ENCODE assay signal across 8 mouse cellular contexts in the genomic region with DNA sequence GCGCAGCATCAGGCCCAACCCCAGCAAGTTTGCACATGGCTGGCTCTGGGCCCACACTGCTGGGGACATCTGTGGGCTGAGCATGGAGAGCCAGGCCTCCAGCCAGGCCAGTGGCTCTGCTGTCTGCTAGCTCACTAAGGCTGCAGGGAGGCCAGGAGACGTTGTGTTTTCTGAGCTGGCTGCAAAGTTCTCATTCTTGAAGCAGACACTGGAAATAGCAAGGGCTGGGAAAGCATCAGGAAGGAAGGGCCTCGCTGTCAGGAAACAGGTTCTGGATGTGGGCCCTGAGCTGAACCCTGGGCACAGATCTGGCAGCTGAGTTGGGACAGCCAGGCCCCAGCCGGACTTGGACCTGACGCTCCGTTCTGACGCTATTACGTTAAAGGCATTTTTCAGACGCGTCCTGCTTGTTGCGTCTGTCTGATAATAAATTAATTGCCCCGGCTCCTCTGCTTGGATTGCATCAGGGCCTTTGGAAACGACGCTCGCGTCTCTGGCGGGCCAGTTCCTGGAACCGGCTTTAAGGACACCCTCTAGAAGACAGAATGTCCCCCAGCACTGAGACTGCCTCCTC. TPM values are rescaled to one million over a fixed set of nuclear protein-coding genes. Genes with fewer than 3 reads are reported as not detected.
DNase-seq lines count a peak whose midpoint lies in the region; ATAC-seq and TF ChIP-seq lines count a peak whose summit lies in the region.

No protein-coding gene starts in this region.

- no peak for TF ChIP-seq CTCF in testis, adult 2 months (IDR thresholded peaks at IDR 0.05; ENCODE audit: control insufficient read depth, insufficient read depth, insufficient replicate concordance, low read depth, low read length)

- DNase-seq in cerebellum, postnatal 10 days: peak; percentile 66 to 78
- no peak for DNase-seq in cerebellum, postnatal 36 days
- peak; percentile 60 for DNase-seq in adrenal gland, postnatal 25 days
- peak; percentile 76 to 85 for DNase-seq in kidney, postnatal 4 days
- DNase-seq in layer of hippocampus, postnatal 14 days (ENCODE audit: low spot score in 2 of 2): no peak
- DNase-seq in left cerebral cortex, adult 8-10 months (ENCODE audit: low spot score in 2 of 2): no peak

- no peak overlapping the region for H3K4me3 ChIP-seq in heart, embryonic 14.5 days (ENCODE audit: control insufficient read depth in 1 of 2, insufficient read depth in 1 of 2, low read depth in 1 of 2, low read length in 2 of 2)
- H3K4me3 ChIP-seq in testis, adult 2 months (ENCODE audit: control insufficient read depth, low read depth, low read length): no peak overlapping the region

- H3K27me3 ChIP-seq in heart, embryonic 14.5 days (ENCODE audit: control insufficient read depth, insufficient read depth, low read length): no peaks in the 10 kb centered on the region
- no peaks in the 10 kb centered on the region for H3K27me3 ChIP-seq in testis, adult 2 months (ENCODE audit: control insufficient read depth, insufficient read depth, low read length)

- H3K4me1 ChIP-seq in heart, embryonic 14.5 days (ENCODE audit: control insufficient read depth in 2 of 2, insufficient read depth in 2 of 2, low read length in 2 of 2): peaks cover 40 to 54% of the 10 kb centered on the region in 2 experiments
- no peaks in the 10 kb centered on the region for H3K4me1 ChIP-seq in testis, adult 2 months (ENCODE audit: control insufficient read depth, insufficient read depth, low read length)

- H3K9me3 ChIP-seq in heart, embryonic 14.5 days (ENCODE audit: control insufficient read depth, low read length): no peaks in the 10 kb centered on the region

- peak overlapping the region; percentile 19 to 64; a peak in 3 of 4 replicates for H3K27ac ChIP-seq in heart, embryonic 14.5 days (replicated peaks in 1 of 2; ENCODE audit: control insufficient read depth in 1 of 2, insufficient read depth in 1 of 2, low read depth in 2 of 2, low read length in 2 of 2)
- 0 out of 2 replicates have a peak overlapping the region, but pooled peaks have one; percentile 33 for H3K27ac ChIP-seq in testis, adult 2 months (ENCODE audit: control insufficient read depth, insufficient read depth, low read depth, low read length)

- H3K9ac ChIP-seq in heart, embryonic 14.5 days (ENCODE audit: low read length): no peak overlapping the region

- WGBS in heart, embryonic 14.5 days: 47% methylated on average over 18 of the region's 18 CpGs

- ATAC-seq in heart, embryonic 14.5 days (ENCODE audit: insufficient number of reproducible peaks, insufficient read depth, low FRiP score, low read depth): peak; percentile 55; the same call in 1 of the 2 replicates

- H3K4me2 ChIP-seq in heart, embryonic 14.5 days (ENCODE audit: low read length): no peak overlapping the region

- 0 out of 2 replicates have a peak, but pooled peaks cover 14% of the 10 kb centered on the region for H3K36me3 ChIP-seq in heart, embryonic 14.5 days (ENCODE audit: control insufficient read depth, insufficient read depth, low read length)
- H3K36me3 ChIP-seq in testis, adult 2 months (ENCODE audit: control insufficient read depth, insufficient read depth, low read length): no peaks in the 10 kb centered on the region

- no peak for TF ChIP-seq POLR2A in testis, adult 2 months (IDR thresholded peaks at IDR 0.05; ENCODE audit: control insufficient read depth, low read depth, low read length)

RNA-seq across cellular contexts. Expression of a gene that starts 9.0 kb away (rescaled TPM):
- 17.4 and 17.9 TPM in 2 replicates for total RNA-seq in adrenal gland, postnatal 25 days (2021)
- polyA plus RNA-seq in heart, embryonic 14.5 days (2014; fragmentation: Nextera tagmentation; extraction: Ambion mirVana): 12.6 and 15.0 TPM in 2 replicates
- 2.5 and 3.1 TPM in 2 replicates for polyA plus RNA-seq in testis, adult 2 months (2012; rRNA removed)
- 10 to 100 TPM; 12.7 to 14.7 TPM for total RNA-seq in layer of hippocampus, postnatal 14 days (2021)
- total RNA-seq in left cerebral cortex, adult 8-10 months (2022): 10 to 100 TPM; 12.6 to 18.4 (median 15.6) TPM

RNA-seq across cellular contexts. Expression of a gene that starts 16.2 kb away (rescaled TPM):
- not detected in 2 replicates for total RNA-seq in adrenal gland, postnatal 25 days (2021)
- polyA plus RNA-seq in heart, embryonic 14.5 days (2014; fragmentation: Nextera tagmentation; extraction: Ambion mirVana): 0.22 TPM in 1 of 2 replicates, not detected in the other
- polyA plus RNA-seq in testis, adult 2 months (2012; rRNA removed): not detected in 2 replicates
- total RNA-seq in layer of hippocampus, postnatal 14 days (2021): 1 to 10 TPM; 1.1 to 1.4 TPM
- total RNA-seq in left cerebral cortex, adult 8-10 months (2022): 1 to 10 TPM in 2 of 4 experiments, under 1 TPM in 2; 0.44 to 1.5 (median 1.2) TPM

RNA-seq across cellular contexts. Expression of a gene that starts 54.1 kb away (rescaled TPM):
- total RNA-seq in adrenal gland, postnatal 25 days (2021): 1.6 and 2.3 TPM in 2 replicates
- 0.66 and 0.70 TPM in 2 replicates for polyA plus RNA-seq in heart, embryonic 14.5 days (2014; fragmentation: Nextera tagmentation; extraction: Ambion mirVana)
- 0.54 and 0.66 TPM in 2 replicates for polyA plus RNA-seq in testis, adult 2 months (2012; rRNA removed)
- 100 to 1,000 TPM; 110 to 119 TPM for total RNA-seq in layer of hippocampus, postnatal 14 days (2021)
- 100 to 1,000 TPM in 1 of 4 experiments, 10 to 100 TPM in 3; 95.8 to 105 (median 98.8) TPM for total RNA-seq in left cerebral cortex, adult 8-10 months (2022)

Comparison
In these comparisons a context has a peak if more than half of its experiments do, and no peak if none do; other contexts are left out.
1. DNase-seq: peak in cerebellum, postnatal 10 days (2 of 2), adrenal gland, postnatal 25 days (single experiment) and kidney, postnatal 4 days (2 of 2); none in cerebellum, postnatal 36 days (0 of 2), layer of hippocampus, postnatal 14 days (0 of 2) and left cerebral cortex, adult 8-10 months (0 of 2).
2. RNA of a gene that starts 54.1 kb away (total RNA-seq): 110 to 119 TPM in layer of hippocampus, postnatal 14 days and 95.8 to 105 TPM in left cerebral cortex, adult 8-10 months; 1.6 to 2.3 TPM in adrenal gland, postnatal 25 days; every median in the first group is over 10 times any median in the second.